Mouse (Mus musculus) embryonic facial prominence, embryonic 14.5 days (tissue): ENCODE data around the gene Elfn1. TPM values are rescaled to one million over a fixed set of nuclear protein-coding genes. Genes with fewer than 3 reads are reported as not detected.
A peak's percentile ranks its signal among the peaks of the same experiment; 100 is the strongest.

ENCODE experiments used
- ATAC-seq: fragments of 200-750 bp; cut with Nextera tagmentation; 2 replicates; pipeline ENCODE4 v1.8.0; 2017; ENCODE audit warnings: low read depth, moderate number of reproducible peaks, moderate TSS enrichment
- DNase-seq: peaks from one replicate; pipeline ENCODE4 v3.0.0-alpha.2; 2015; ENCODE audit warnings: low spot score
- H3K27ac ChIP-seq: fragments of 300-500 bp; sonication (generic); replicated peaks from 2 replicates; pipeline ENCODE4 v1.5.1; 2014; ENCODE audit warnings: low read depth, mild to moderate bottlenecking, low read length, moderate library complexity
- H3K27me3 ChIP-seq: fragments of 300-500 bp; sonication (generic); replicated peaks from 2 replicates; pipeline ENCODE4 v1.6.1; 2014; ENCODE audit warnings: low read length; ENCODE audit not compliant: control insufficient read depth, insufficient read depth
- H3K36me3 ChIP-seq: fragments of 300-500 bp; sonication (generic); 2 replicates; pipeline ENCODE4 v1.6.1; 2014; ENCODE audit warnings: low read length, mixed read lengths; ENCODE audit not compliant: control insufficient read depth, insufficient read depth
- H3K4me1 ChIP-seq: fragments of 300-500 bp; sonication (generic); 2 replicates; pipeline ENCODE4 v1.6.1; 2014; ENCODE audit warnings: antibody characterized with exemption, low read length; ENCODE audit not compliant: control insufficient read depth, insufficient read depth
- H3K4me2 ChIP-seq: fragments of 300-500 bp; sonication (generic); 2 replicates; pipeline ENCODE4 v1.6.1; 2014; ENCODE audit warnings: low read depth, mild to moderate bottlenecking, low read length, moderate library complexity, mixed read lengths
- H3K4me3 ChIP-seq: fragments of 300-500 bp; sonication (generic); 2 replicates; pipeline ENCODE4 v1.5.1; 2014; ENCODE audit warnings: low read depth, mild to moderate bottlenecking, low read length
- H3K9ac ChIP-seq: fragments of 300-500 bp; sonication (generic); 2 replicates; pipeline ENCODE4 v1.6.1; 2014; ENCODE audit warnings: low read depth, mild to moderate bottlenecking, low read length, moderate library complexity, mixed read lengths
- H3K9me3 ChIP-seq: fragments of 300-500 bp; sonication (generic); 2 replicates; pipeline ENCODE4 v1.6.1; 2016; ENCODE audit warnings: low read length; ENCODE audit not compliant: control insufficient read depth
- WGBS: fragments of 180-500 bp; shearing (Covaris S2); extraction: QIAGEN DNeasy Blood & Tissue Kit; methylation state at CpG from one replicate; pipeline ENCODE4 v1.1.7; 2014; 5-methylcytosine and 5-hydroxymethylcytosine counted together
- polyA plus RNA-seq: library from polyadenylated mRNA; unstranded; fragments of >200 nt; fragmentation: Nextera tagmentation; extraction: Ambion mirVana; gene quantifications from 2 replicates; pipeline ENCODE4 v1.2.1, GENCODE M21; 2014

The Elfn1 gene
- polyA plus RNA-seq, 1 experiment from 2014 or later, result 1.3 TPM

DNA sequence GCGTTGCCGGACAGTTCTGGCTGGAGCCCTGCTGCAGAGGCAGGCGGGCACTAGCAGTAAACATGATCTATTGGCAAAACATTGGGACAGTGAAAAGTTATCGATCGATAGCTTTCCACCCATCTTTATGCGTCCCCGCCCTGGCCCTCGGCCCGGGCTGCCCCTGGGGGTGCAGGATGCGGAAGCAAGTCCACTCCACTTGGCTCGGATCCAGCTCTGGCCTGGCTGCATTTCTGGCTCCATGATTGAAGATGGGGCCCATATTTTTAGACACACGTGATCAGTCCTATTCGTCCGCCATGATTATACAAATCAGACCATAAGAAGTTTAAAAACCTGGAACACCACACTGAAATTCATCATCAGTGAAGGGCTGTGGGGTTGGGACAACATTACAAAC lies 57.9 kb downstream of the Elfn1 start:
- ATAC-seq (no peak), DNase-seq (no peak)
- H3K9me3 ChIP-seq, result no peaks in the 10 kb centered on the region
- no peak overlapping the region for H3K9ac ChIP-seq
- no peaks in the 10 kb centered on the region for H3K36me3 ChIP-seq
- 0 out of 2 replicates have a peak, but pooled peaks cover 4% of the 10 kb centered on the region for H3K4me1 ChIP-seq
- 81% methylated on average over 14 of the region's 14 CpGs for WGBS
- H3K4me3 ChIP-seq, result no peak overlapping the region
- H3K27ac ChIP-seq, result no peak overlapping the region
- no peak overlapping the region for H3K4me2 ChIP-seq
- no peaks in the 10 kb centered on the region for H3K27me3 ChIP-seq

DNA sequence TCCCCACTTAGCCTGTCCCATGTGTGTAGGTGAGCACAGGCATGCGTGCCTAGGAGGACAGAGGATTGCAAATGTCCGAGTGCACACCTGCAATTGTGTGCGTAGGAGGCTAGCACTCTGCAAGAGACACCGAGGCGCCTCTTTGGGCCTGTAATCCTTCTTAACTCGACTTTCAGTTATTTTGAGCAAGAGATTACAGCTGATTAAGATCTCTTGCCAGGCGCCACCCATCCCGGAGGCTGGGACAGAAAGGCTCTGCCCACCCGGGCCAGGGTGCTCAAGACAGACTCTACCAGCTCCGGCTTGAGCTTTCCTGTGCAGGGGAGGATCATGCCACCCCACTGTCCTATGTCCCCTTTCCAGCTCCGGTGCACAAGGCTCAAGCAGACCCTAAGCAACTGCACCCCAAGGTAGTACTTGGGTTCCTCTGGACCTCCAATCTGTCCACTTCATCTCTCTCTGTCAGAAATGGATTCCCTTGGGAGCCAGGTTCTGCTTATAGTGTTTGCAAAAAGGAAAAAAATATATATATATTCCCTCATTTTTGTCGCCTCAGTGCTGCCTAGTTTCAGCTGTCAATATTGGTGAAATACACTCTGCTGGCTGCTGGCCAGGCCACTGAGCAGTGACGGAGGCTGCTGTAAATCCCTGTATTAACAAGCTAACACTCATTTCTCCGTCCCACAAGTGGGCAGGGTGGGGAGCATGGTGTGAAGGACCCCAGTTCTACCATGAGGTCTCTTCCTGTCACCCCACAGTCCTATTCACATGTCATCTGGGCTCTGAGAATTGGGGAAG lies 61.6 kb downstream of the Elfn1 start:
- H3K4me1 ChIP-seq, result 0 out of 2 replicates have a peak, but pooled peaks cover 4% of the 10 kb centered on the region
- H3K27ac ChIP-seq, result no peak overlapping the region
- peaks cover 7% of the 10 kb centered on the region; the same call in 1 of the 2 replicates for H3K27me3 ChIP-seq
- H3K36me3 ChIP-seq, result no peaks in the 10 kb centered on the region
- WGBS, result 69% methylated on average over 14 of the region's 14 CpGs
- H3K9ac ChIP-seq, result no peak overlapping the region
- no peaks in the 10 kb centered on the region for H3K9me3 ChIP-seq
- ATAC-seq (no peak), DNase-seq (peak; percentile 27)
- H3K4me2 ChIP-seq, result no peak overlapping the region
- no peak overlapping the region for H3K4me3 ChIP-seq

DNA sequence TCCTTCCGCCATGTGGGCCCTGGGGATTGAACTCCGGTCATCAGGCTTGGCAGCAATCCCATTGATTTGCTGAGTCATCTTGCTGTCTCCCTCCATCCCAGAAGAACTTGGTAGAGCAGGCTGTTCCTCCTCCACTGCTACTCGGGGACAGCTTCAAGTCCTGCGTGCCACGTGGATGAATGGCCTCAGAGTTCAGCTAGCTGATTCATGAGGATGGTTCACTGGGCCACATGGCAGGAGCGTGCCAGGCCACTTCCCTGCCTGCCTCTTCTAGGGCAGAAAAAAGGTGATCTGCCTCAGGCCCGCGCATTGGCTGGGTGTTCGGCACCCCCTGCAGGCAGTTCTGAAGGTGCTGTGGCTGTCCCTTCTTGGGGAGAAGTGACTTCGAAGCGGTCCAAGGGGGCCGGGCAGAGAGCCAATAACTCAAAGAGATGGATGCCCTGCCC lies 62.5 kb downstream of the Elfn1 start:
- Histone ChIP-seq H3K4me3 (no peak overlapping the region), H3K4me1 (no peaks in the 10 kb centered on the region), H3K9ac (no peak overlapping the region), H3K27ac (no peak overlapping the region), H3K27me3 (peaks cover 7% of the 10 kb centered on the region; the same call in 1 of the 2 replicates), H3K4me2 (no peak overlapping the region), H3K9me3 (no peaks in the 10 kb centered on the region), H3K36me3 (no peaks in the 10 kb centered on the region)
- WGBS, result 56% methylated on average over 12 of the region's 12 CpGs
- peak; percentile 20 for DNase-seq
- ATAC-seq, result no peak

DNA sequence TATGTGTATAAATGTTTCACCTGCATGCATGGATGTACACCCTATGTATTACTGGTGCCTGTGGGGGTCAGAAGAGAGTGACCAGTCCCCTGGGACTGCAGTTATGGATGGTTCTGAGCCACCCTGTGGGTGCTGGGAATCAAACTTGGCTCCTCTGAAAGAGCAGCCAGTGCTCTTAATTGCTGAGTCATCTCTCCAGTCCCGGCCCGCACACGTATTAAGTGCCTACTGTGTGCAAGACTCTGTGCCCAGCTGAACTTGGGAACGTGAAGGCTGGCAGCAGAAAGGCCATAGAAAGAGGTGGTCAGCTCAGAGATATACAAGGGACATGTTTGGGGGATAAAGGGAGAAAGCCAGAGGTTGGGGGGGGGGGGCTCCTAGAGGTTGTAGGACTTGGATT lies 68.8 kb downstream of the Elfn1 start:
- no peaks in the 10 kb centered on the region for H3K36me3 ChIP-seq
- no peak for ATAC-seq
- no peaks in the 10 kb centered on the region for H3K9me3 ChIP-seq
- H3K4me2 ChIP-seq, result no peak overlapping the region
- H3K27me3 ChIP-seq, result peaks cover 10% of the 10 kb centered on the region; the same call in 1 of the 2 replicates
- H3K4me3 ChIP-seq, result no peak overlapping the region
- H3K27ac ChIP-seq, result no peak overlapping the region
- no peak overlapping the region for H3K9ac ChIP-seq
- no peaks in the 10 kb centered on the region for H3K4me1 ChIP-seq
- no peak for DNase-seq
- WGBS, result 78% methylated on average over 4 of the region's 4 CpGs

GRCm38 (mm10) chr5:139977476-139977875 lies 69.7 kb downstream of the Elfn1 start:
- no peaks in the 10 kb centered on the region for H3K4me1 ChIP-seq
- no peak overlapping the region for H3K4me2 ChIP-seq
- no peak overlapping the region for H3K4me3 ChIP-seq
- 46% methylated on average over 8 of the region's 8 CpGs for WGBS
- no peak overlapping the region for H3K27ac ChIP-seq
- H3K27me3 ChIP-seq, result peaks cover 5% of the 10 kb centered on the region; the same call in 1 of the 2 replicates
- DNase-seq, result no peak
- ATAC-seq, result no peak
- no peak overlapping the region for H3K9ac ChIP-seq
- no peaks in the 10 kb centered on the region for H3K36me3 ChIP-seq
- no peaks in the 10 kb centered on the region for H3K9me3 ChIP-seq

DNA sequence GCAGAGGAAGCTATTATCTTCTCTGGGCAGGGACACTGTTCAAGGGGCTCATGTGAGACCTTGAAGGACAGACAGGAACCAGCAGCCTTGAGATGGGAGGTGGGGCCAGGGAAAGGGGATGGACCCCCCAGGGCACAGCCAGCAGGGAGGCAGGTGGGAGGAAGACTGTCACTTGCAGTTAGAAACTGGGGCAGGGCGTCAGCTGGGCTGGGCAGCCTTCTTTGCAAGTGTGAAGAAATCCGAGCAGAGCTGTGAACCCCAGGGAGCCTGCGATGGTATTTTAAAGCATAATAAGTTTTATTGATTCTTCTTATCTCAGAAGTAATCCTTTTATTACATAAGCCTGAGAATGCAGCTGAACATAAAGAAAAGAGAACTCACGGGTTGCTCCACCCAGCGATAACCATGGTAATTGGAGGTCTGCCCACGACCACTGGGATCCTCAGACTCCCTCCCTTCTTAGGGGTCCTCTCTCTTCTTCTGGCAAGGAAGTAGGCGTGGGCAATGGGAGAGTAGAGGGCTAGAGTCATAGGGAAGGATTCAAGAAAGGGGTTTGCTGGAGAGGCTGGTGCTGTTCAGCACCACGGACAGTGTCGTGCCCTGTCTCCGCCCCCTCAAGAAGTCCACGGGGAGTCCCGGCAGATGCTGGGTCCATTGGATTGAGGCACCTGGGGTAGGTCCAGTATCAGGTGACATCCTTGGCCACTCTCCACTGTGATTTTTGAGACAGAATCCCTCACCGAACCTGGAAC lies 71.0 kb downstream of the Elfn1 start:
- Histone ChIP-seq H3K9ac (no peak overlapping the region), H3K4me2 (no peak overlapping the region), H3K4me1 (no peaks in the 10 kb centered on the region), H3K36me3 (no peaks in the 10 kb centered on the region), H3K27me3 (0 out of 2 replicates have a peak, but pooled peaks cover 2% of the 10 kb centered on the region), H3K9me3 (no peaks in the 10 kb centered on the region), H3K4me3 (no peak overlapping the region), H3K27ac (no peak overlapping the region)
- peak; percentile 40 for DNase-seq
- 12% methylated on average over 13 of the region's 13 CpGs for WGBS
- 0 out of 2 replicates have a peak, but pooled peaks have one; percentile 18 for ATAC-seq

GRCm38 (mm10) chr5:139979371-139979770 lies 71.6 kb downstream of the Elfn1 start:
- Histone ChIP-seq H3K27ac (no peak overlapping the region), H3K4me2 (no peak overlapping the region), H3K27me3 (0 out of 2 replicates have a peak, but pooled peaks cover 2% of the 10 kb centered on the region), H3K4me1 (no peaks in the 10 kb centered on the region), H3K9me3 (no peaks in the 10 kb centered on the region), H3K36me3 (no peaks in the 10 kb centered on the region), H3K9ac (no peak overlapping the region), H3K4me3 (no peak overlapping the region)
- WGBS, result 81% methylated on average over 9 of the region's 9 CpGs
- ATAC-seq, result no peak; the same call in 1 of the 2 replicates
- DNase-seq, result no peak

DNA sequence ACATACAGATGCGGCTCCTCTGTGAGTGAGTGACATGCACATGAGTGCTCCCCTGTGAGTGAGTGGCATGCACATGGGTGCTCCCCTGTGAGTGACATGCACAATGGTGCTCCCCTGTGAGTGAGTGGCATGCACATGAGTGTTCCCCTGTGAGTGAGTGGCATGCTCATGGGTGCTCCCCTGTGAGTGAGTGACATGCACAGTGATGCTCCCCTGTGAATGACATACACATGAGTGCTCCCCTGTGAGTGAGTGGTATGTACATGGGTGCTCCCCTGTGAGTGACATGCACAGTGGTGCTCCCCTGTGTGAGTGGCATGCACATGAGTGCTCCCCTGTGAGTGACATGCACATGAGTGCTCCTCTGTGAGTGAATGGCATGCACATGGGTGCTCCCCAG lies 74.2 kb downstream of the Elfn1 start:
- DNase-seq, result no peak
- no peak overlapping the region for H3K9ac ChIP-seq
- no peak for ATAC-seq
- no peaks in the 10 kb centered on the region for H3K4me1 ChIP-seq
- no peak overlapping the region for H3K4me2 ChIP-seq
- no peaks in the 10 kb centered on the region for H3K9me3 ChIP-seq
- no peaks in the 10 kb centered on the region for H3K36me3 ChIP-seq
- no peak overlapping the region for H3K4me3 ChIP-seq
- 89% methylated on average over 1 of the region's 1 CpGs for WGBS
- no peak overlapping the region for H3K27ac ChIP-seq
- H3K27me3 ChIP-seq, result peaks cover 2% of the 10 kb centered on the region; the same call in 1 of the 2 replicates
